Mouse (Mus musculus): Measurements from ENCODE around the gene Ythdc1. TPM values are rescaled to one million over a fixed set of nuclear protein-coding genes. Genes with fewer than 3 reads are reported as not detected.

Gene Ythdc1
- 54.7 and 66.9 TPM in 2 replicates for total RNA-seq (2012; rRNA removed)

DNA sequence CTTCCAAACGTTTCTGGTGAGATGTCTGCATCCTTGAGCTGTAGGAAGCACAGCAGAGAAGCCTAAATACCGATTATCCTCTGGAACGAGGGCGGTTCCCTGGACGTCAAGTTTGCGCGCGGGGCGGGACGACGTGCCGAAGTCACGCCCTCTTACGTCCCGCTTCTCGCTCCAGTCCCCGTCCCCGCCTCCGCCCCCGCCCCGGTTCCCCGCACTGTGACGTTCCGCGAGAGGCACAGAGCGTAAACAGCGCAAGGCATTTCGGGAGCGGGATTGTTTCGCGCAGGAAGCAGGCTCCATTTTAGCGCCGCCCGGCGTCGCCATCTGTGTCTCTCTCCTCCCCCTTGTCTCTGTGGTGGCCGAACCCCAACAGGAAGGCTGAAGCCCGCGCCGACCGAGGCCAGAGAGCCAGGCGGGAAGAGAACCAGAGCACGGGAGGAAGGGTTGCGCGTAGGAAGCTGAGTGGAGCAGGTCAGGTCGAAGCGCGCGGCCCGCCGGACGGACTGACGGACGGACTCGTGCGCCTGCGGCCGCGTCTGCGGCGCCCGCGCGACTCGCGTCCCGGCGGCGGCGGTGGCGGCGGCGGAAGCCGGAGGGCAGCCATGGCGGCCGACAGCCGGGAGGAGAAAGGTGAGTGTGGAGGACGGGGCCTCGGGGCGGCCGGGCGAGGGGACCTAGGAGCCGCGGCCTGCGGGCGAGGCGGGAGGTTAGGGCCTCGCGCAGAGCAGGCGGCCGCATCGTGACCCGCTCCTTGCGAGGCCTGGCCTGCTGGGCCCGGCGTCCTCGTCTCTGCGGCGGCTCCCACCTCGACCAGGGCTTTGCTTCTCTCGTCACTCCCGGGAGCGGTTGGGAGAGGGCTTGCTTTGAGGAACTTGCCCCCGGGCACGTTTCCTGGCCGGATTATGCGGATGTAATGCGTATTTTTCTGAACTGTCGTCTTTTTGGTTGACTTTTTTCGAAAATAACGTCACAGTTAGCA is at the start of gene Ythdc1:
TSS of gene Ythdc1 (plus strand) at position 260 of the 979 bp plus-strand sequence.
- in situ Hi-C loops (cut with MboI; ENCODE audit: low sequenced_read_pairs in 2 of 2, unreplicated experiment in 2 of 2) = no loop called here
- Histone ChIP-seq H3K9me3 (ENCODE audit: control insufficient read depth, insufficient read depth, low read depth, low read length) (no peaks in the 10 kb centered on the region), H3K4me1 (ENCODE audit: control insufficient read depth in 2 of 2, insufficient read depth in 2 of 2, low read length in 2 of 2, poor library complexity in 1 of 2) (peaks cover 0 to 7% of the 10 kb centered on the region in 2 experiments; a peak in 1 of 4 replicates), H3K4me3 (ENCODE audit: insufficient read depth in 1 of 2, low read depth in 1 of 2, low read length in 2 of 2, poor library complexity in 1 of 2, severe bottlenecking in 1 of 2) (peak within 1 kb of the TSS; percentile 89 to 95), H3K9ac (ENCODE audit: insufficient read depth, low read depth, low read length, poor library complexity, severe bottlenecking) (peak within 1 kb of the TSS; percentile 100), H3K36me3 (ENCODE audit: control insufficient read depth, insufficient read depth, low read length, poor library complexity, severe bottlenecking) (no peaks in the 10 kb centered on the region; the same call in 1 of the 2 replicates), H3K27ac (ENCODE audit: insufficient read depth, low read depth, low read length, poor library complexity, severe bottlenecking) (peak within 1 kb of the TSS; percentile 96)
- peak; percentile 87 for DNase-seq (ENCODE audit: low read depth, low spot score)
- TF ChIP-seq MAFK (IDR thresholded peaks at IDR 0.05; ENCODE audit: insufficient read depth, low read depth, low read length) = no peak
- TF ChIP-seq ZNF384 (IDR thresholded peaks at IDR 0.05; ENCODE audit: low read depth, low read length) = no peak
- TF ChIP-seq HCFC1 (IDR thresholded peaks at IDR 0.05; ENCODE audit: borderline replicate concordance, insufficient read depth, low read length) = peak; percentile 64; the same call in 1 of the 2 replicates

DNA sequence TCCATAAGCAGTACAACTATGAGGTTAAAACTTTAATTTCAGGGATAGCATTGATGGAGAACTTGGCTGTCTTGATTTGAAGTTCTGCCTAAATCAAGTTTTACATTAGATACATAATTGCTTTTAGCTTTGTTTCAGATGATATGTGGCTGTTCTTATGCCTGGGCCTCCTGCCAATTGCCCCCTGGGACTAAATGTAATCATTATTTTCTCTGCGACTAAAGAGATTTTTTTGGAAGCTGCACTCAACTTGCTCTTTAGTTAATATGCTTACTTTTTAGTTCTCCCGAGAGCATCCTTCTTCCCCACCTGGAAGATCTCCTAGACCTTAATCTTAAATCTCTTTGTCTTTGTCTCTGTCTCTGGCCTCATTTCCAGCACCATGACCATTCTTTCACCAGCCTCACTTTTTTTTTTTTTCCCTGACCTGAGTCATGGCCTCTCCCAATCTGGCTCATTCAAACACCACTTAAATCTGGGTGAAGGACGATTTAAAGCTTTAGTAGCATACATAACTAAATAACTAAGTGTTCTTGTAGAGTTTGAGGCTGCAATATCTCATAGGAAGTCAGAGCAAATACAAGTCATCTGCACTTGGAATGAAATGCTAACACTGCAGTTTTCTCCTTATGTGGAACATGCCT is 34.9 kb upstream of the Ythdc1 start:
- in situ Hi-C loops (cut with MboI; ENCODE audit: low sequenced_read_pairs in 2 of 2, unreplicated experiment in 2 of 2) = no loop called here
- Histone ChIP-seq H3K4me3 (ENCODE audit: insufficient read depth in 1 of 2, low read depth in 1 of 2, low read length in 2 of 2, poor library complexity in 1 of 2, severe bottlenecking in 1 of 2) (no peak overlapping the region), H3K4me1 (ENCODE audit: control insufficient read depth in 2 of 2, insufficient read depth in 2 of 2, low read length in 2 of 2, poor library complexity in 1 of 2) (no peaks in the 10 kb centered on the region), H3K9ac (ENCODE audit: insufficient read depth, low read depth, low read length, poor library complexity, severe bottlenecking) (no peak overlapping the region), H3K36me3 (ENCODE audit: control insufficient read depth, insufficient read depth, low read length, poor library complexity, severe bottlenecking) (no peaks in the 10 kb centered on the region), H3K9me3 (ENCODE audit: control insufficient read depth, insufficient read depth, low read depth, low read length) (no peaks in the 10 kb centered on the region), H3K27ac (ENCODE audit: insufficient read depth, low read depth, low read length, poor library complexity, severe bottlenecking) (no peak overlapping the region)
- no peak for DNase-seq (ENCODE audit: low read depth, low spot score)
- TF ChIP-seq ZC3H11A (IDR thresholded peaks at IDR 0.05; ENCODE audit: borderline replicate concordance, low read depth, low read length) = no peak
- no peak for TF ChIP-seq ZNF384 (IDR thresholded peaks at IDR 0.05; ENCODE audit: low read depth, low read length)
- TF ChIP-seq HCFC1 (IDR thresholded peaks at IDR 0.05; ENCODE audit: borderline replicate concordance, insufficient read depth, low read length) = no peak
- TF ChIP-seq CHD2 (IDR thresholded peaks at IDR 0.05; ENCODE audit: low read depth, low read length) = no peak
- TF ChIP-seq MAFK (IDR thresholded peaks at IDR 0.05; ENCODE audit: insufficient read depth, low read depth, low read length) = no peak

DNA sequence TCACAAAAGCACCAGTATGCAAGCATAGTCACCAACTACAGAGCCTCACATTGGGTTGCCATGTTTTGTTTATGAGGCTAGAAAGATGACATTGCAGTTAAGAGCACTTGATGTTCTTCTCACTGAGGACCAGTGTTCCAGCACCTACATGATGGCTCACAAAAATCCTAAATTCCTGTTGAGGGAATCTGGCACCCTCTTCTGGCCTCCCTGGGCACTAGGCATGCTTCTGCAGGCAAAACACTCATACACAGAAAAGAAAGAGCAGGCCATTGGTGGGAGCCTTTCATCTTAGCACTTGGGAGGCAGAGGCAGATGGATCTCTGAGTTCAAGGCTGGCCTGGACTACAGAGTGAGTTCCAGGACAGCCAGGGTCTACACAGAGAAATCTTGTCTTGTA is 33.0 kb upstream of the Ythdc1 start:
- in situ Hi-C loops (cut with MboI; ENCODE audit: low sequenced_read_pairs in 2 of 2, unreplicated experiment in 2 of 2) = no loop called here
- TF ChIP-seq MAFK (IDR thresholded peaks at IDR 0.05; ENCODE audit: insufficient read depth, low read depth, low read length) = no peak
- TF ChIP-seq HCFC1 (IDR thresholded peaks at IDR 0.05; ENCODE audit: borderline replicate concordance, insufficient read depth, low read length) = no peak
- no peak for TF ChIP-seq ZNF384 (IDR thresholded peaks at IDR 0.05; ENCODE audit: low read depth, low read length)
- TF ChIP-seq CHD2 (IDR thresholded peaks at IDR 0.05; ENCODE audit: low read depth, low read length) = no peak
- no peak for TF ChIP-seq ZC3H11A (IDR thresholded peaks at IDR 0.05; ENCODE audit: borderline replicate concordance, low read depth, low read length)
- no peak for DNase-seq (ENCODE audit: low read depth, low spot score)
- no peak overlapping the region for H3K27ac ChIP-seq (ENCODE audit: insufficient read depth, low read depth, low read length, poor library complexity, severe bottlenecking)
- H3K4me1 ChIP-seq (ENCODE audit: control insufficient read depth in 2 of 2, insufficient read depth in 2 of 2, low read length in 2 of 2, poor library complexity in 1 of 2) = no peaks in the 10 kb centered on the region
- H3K4me3 ChIP-seq (ENCODE audit: insufficient read depth in 1 of 2, low read depth in 1 of 2, low read length in 2 of 2, poor library complexity in 1 of 2, severe bottlenecking in 1 of 2) = no peak overlapping the region
- no peak overlapping the region for H3K9ac ChIP-seq (ENCODE audit: insufficient read depth, low read depth, low read length, poor library complexity, severe bottlenecking)
- no peaks in the 10 kb centered on the region for H3K36me3 ChIP-seq (ENCODE audit: control insufficient read depth, insufficient read depth, low read length, poor library complexity, severe bottlenecking)
- H3K9me3 ChIP-seq (ENCODE audit: control insufficient read depth, insufficient read depth, low read depth, low read length) = no peaks in the 10 kb centered on the region

DNA sequence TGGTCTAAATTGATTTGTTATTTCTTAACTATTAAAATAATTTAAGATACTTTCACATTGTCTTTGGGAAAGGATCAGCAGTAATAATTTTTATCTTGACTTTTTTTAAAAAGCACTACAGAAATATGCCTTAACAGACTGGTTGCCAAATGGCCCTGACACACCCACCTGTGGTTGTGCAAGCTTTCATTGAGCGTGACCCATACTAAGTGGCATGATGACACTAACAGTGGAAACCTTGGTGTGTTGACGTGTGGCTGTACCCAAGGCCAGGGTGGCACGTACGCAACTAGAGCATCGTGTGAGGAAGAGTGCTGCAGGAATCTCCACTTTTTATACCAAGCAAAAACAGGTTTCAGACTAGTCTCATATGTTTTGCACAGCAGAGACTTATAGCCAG is 27.1 kb upstream of the Ythdc1 start:
- H3K27ac ChIP-seq (ENCODE audit: insufficient read depth, low read depth, low read length, poor library complexity, severe bottlenecking) = no peak overlapping the region
- H3K9ac ChIP-seq (ENCODE audit: insufficient read depth, low read depth, low read length, poor library complexity, severe bottlenecking) = no peak overlapping the region
- in situ Hi-C loops (cut with MboI; ENCODE audit: low sequenced_read_pairs in 2 of 2, unreplicated experiment in 2 of 2) = no loop called here
- DNase-seq (ENCODE audit: low read depth, low spot score) = no peak
- no peak overlapping the region for H3K4me3 ChIP-seq (ENCODE audit: insufficient read depth in 1 of 2, low read depth in 1 of 2, low read length in 2 of 2, poor library complexity in 1 of 2, severe bottlenecking in 1 of 2)
- no peaks in the 10 kb centered on the region for H3K36me3 ChIP-seq (ENCODE audit: control insufficient read depth, insufficient read depth, low read length, poor library complexity, severe bottlenecking)
- no peak for TF ChIP-seq HCFC1 (IDR thresholded peaks at IDR 0.05; ENCODE audit: borderline replicate concordance, insufficient read depth, low read length)
- TF ChIP-seq CHD2 (IDR thresholded peaks at IDR 0.05; ENCODE audit: low read depth, low read length) = no peak
- no peak for TF ChIP-seq ZC3H11A (IDR thresholded peaks at IDR 0.05; ENCODE audit: borderline replicate concordance, low read depth, low read length)
- no peaks in the 10 kb centered on the region for H3K9me3 ChIP-seq (ENCODE audit: control insufficient read depth, insufficient read depth, low read depth, low read length)
- no peaks in the 10 kb centered on the region for H3K4me1 ChIP-seq (ENCODE audit: control insufficient read depth in 2 of 2, insufficient read depth in 2 of 2, low read length in 2 of 2, poor library complexity in 1 of 2)

All from ES-E14 (cell line).